Mouse (Mus musculus) yolk sac, embryonic 10.5 days (tissue): ENCODE data around the gene Phip.

Source experiments
- DNase-seq: peaks from one replicate; pipeline ENCODE4 v3.0.0-alpha.2; 2017; ENCODE audit warnings: low spot score

The Phip gene

DNA sequence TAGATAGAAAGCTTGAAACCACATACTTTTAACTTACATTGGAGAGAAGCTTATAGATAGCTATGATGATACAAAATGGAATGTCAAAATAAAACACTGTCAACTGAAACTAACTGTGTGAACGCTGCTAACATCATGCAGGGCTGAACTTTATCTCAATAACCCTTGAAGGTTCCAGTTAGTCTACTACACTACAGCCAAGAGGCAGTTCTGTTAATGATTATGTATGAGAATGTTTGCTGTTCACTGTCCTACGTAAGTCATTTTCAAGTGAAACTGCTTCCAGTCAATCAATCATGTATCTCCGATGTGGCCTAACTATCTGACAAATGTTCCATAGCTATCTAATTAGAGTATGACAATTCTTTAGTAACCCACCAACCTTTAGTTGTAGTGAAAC is 107.6 kb downstream of the Phip start:
- no peak for DNase-seq

DNA sequence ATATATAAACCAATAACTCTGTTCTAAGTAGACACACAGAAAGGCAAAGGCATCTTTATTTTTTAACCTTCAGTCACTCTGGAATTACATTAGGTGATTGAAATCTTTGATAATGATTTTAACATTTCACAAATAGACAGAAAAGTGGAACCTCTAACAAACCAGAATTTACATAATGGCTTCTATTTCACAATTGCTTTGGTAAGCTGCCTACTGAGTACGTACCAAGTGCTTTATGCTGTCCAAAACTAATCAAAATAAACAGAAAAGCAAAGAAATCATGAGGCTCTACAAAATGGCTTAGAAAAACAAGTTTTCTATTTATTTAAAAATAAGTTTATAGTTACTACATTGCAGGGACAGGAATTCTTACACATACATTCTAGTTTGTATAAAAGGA is 109.2 kb downstream of the Phip start:
- no peak for DNase-seq

DNA sequence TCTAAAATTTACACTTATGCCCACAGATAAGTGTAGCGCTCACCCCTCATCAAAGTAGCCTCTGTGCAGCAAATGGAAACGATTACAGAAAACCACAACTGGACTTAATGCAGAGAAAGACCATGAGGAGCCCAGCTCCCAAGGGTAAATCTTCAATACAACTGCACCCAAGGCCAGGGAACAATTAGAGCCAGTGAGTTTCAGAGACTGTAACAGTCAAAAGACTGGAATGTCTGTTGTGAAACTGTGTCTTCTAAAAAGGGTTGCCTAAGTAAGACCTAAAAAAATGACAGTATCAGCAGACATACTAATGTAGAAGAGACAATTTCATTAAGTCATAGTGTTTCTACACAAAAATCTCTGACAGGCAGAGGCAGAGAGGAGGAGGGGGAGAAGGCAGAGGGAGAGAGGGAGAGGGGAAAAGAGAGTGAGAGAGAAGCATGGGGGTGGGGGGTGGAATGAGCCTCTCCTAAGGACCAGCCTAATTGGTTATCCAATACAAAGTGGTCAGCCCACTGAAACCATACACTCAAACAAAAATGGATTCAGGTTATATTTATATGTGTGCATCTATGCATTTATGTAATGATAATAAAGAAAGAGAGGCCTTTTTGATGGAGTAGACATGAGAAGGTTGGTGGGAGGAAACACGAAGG is 113.4 kb downstream of the Phip start:
- DNase-seq, result no peak

DNA sequence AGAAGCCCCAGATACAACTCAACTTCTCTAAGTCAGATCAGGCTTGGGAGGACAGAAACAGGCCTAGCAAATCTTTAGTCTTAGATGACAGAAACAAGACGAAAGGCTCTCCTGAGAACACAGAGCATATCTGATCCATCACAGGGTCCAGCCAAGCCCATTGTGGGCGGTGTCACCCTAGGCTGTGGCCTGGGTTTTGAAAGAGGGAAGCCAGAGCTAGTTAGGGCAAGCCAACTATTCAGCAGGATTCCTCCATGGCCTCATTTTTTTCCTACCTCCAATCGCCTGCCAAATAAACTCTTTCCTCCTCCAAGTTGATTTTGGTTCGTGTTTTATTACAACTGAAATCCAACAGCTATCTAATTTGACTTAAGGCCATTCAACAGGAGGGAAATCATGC is 114.0 kb downstream of the Phip start:
- DNase-seq, result no peak

DNA sequence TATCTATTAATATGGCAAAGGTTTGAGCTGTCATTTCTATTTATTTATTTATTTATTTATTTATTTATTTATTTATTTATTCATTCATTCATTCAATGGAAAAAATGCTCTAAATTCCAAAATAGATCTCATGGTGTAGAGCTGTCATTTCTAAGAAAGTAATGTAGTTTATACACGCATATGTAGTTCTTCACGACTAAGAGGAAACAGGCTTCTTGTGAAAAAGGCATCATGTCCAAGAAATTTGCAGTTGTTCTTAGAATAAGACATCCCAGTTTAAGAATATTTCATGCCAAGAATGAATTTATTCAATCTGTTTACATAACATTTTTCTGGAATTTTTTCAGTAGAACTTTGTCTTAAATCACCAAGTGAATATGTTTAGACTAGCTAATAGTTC is 114.5 kb downstream of the Phip start:
- no peak for DNase-seq

DNA sequence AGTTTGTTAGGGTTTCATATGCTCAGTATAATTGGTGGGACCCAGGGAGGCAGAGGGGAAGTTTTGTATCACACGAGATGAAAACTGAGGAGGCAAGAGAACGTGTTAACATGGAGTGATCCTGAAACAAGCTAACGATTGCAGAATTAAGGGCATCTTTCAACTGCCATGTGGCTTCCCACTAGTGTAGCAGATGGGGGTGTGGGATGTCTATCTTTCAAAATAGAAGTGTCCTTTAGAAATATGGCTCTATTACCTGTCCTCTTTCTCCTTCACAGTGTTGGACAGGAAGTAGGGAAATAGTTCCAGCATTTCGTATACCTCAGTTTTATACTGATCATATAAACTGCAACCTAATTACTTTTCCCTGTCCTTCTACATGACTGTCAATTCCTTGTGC is 119.1 kb downstream of the Phip start:
- DNase-seq, result no peak

DNA sequence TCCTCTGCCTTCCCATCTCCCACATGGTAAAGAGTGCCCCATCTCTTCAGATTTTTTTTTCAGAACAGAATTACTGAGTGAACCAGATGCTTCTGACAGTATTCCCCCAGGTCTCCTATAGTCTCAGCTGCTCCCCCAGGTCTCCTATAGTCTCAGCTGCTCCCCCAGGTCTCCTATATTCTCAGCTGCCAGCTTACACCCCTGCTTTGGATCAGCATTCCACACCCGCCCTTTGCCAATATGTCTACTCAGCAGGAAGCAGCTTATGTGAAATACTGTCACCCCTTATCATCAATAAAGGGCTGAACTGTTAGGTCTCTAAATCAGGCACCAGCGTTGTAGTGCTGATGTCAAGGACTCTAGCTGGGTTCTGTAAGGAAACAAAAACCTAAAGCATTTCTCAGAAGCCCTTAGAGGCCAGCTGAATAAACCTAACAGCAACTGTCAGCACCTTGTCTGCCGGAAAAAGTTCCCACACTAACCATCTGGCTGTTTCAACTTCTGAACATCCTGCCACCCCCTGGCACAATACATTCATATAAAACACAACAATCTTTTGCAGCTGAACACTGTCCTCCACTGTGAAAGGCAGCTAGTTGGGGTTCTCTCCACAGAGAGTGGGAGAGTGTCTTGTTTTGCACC is 120.2 kb downstream of the Phip start:
- DNase-seq, result no peak

DNA sequence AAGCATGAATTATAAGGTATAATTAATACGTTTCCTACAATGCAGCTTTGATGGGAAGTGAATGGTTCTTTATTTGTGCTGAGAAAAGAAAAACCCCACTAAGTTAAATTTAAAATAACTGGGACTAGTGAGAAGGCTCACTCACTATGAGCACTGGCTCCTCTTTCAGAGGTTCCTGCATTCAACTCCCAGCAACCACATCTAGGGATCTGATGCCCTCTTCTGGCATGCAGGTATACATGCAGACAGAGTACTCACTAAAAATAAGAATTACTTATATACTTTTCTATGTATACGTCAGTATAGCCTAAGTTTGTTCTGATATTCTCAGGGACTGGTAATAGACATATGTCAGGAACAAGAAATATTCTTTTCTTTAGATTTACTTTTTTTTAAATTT is 121.3 kb downstream of the Phip start:
- DNase-seq, result no peak

DNA sequence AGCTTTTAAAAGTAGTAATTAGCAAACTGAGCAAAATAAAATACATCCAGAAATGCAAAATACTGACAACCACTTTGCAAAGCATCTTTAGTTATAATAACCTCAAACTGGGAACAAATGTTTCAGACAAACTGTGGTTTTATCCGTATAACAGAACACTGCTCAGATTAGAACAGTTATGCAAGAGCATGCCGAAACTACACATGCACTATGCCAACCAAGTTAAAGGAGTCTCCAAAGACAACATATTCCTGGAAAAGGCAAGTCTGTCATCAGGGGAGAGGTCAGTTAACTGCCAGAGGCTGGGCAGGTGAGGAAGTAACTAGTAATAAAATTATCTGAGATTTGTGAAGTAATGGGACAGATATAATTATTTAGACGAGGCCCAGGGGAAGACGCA is 132.6 kb downstream of the Phip start:
- no peak for DNase-seq

DNA sequence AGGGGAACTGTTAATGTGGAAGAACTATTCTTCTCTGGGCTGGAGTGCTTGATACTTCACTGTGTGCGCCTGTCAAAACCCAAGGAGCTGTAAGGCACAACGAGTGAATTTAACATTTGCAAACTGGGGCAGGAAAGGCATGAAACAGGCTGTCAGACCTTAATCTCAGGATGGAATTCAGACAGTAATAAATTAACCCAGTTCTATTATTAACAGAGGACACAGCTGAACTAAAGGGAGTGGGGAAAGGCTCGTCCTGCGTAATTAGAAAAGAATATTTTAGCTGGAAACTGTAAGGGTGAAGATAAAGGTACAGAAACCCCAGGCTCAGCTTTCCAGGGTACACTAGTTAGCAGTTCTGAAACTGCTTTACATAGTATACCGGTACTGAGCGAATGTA is 139.4 kb downstream of the Phip start:
- DNase-seq, result no peak

DNA sequence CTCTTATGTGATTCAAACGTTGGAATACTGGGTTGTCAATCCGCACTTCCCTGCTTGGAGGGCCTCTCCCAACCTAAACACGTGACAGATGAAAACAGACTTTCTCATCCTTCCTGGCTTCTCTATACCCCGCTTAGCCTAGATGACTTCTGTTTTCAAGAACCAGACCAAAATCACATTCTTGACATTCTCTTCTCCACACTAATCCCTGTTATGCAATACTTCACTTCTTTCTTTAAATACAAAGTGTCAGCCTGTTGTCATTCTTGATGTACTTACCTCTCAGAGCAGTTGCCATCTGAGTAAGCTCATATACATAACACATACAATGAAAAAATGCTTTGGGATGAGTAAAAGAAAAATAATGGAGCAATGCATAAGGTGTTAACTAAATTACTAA is 143.4 kb downstream of the Phip start:
- DNase-seq, result no peak

DNA sequence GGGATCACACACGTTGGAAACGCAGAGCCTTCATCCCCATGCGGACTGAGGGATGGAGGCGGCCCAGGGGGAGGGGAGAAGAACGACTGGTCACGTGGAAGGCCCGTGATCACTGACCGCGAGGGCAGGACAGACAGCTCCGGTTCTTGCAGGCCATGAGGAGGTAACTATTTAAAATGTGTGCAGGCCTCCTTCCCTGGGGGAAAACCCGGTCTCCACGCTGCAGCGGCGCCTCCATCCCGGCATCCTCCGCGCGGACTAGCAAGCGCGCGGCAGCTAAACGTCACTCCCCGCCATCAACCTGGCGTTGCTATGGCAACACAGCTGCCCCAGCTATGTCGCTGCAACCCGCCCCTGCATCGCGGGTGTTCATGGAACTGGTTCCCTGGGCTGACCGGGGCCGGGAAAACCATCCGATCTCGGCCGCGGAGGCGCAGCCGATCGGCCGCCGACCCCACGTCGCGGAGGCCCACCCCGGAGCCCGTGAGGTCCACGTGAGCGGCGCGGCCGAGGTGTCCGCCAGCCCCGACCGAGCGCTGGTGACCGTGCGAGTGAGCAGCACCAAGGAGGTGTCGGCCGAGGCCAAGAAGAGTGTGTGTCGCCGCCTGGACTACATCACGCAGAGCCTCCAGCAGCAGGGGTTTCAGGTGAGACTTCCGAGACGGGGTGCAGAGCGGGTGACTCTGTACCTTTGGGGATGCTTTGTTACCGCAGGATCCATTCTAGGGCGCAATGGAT is 145.5 kb downstream of the Phip start:
- DNase-seq, result peak; percentile 88

DNA sequence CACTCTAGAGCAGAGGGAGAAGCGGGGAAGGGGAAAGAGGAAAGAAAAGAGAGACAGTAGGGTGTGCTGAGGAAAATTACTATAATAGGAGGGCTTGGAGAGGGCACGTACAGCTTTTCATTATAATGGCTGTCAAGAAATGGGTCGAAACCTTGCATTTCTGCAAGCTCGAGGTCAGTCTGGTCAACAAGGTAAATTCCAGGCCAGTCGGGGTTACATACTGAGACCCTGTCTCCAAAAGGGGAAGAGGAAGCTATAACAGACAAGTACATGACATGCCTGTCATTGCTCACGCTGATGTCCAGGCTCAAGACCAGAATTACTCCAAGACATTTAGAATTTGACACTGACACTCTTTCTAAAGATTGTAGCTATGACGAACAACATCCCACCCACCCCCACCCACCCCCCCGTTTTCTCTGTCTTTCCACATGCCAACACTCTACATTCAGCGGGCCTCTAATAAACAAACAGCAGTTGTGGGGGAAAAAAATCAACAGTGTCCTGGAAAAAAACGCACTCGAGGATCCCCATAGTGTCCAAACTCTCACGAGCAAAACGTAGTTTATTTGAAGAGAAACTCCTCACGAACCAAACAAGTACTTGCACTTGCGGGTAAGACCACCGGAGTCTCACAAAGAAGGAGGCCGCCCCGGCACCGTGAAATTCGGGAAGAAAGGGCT is 146.2 kb downstream of the Phip start, which contains the start of gene Irak1bp1:
Gene Irak1bp1, plus strand, starts transcription at position 534 of the 683 bp plus-strand sequence.
- no peak for DNase-seq

DNA sequence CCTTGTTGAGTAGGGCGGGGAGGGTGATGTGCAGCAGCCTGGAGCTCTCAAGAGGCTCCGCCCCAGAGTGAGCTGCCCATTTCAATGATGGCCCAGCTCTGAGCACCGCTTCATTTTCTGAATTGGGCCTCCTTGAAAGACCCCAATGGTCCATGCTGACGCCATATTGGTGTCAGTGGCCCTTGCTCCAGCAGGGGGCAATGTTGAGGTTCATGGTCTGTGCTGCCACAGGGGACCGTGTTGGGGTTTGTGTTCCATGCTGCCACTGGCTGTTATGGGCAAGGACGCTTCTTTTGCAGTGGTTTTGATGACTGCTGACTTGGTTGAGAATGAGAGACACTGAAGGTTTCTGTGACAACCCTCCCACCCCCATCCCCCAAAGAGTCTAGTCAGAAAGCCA is 148.9 kb downstream of the Phip start:
- no peak for DNase-seq
